Mouse (Mus musculus) adrenal gland, adult 8-10 months (tissue): ENCODE measurements around the gene Gm16253. TPM values are rescaled to one million over a fixed set of nuclear protein-coding genes. Genes with fewer than 3 reads are reported as not detected.
A peak's percentile ranks its signal among the peaks of the same experiment; 100 is the strongest.
"Not testable (repeated sequence)": the region's sequence is repeated elsewhere in the genome, so short reads cannot be mapped to it uniquely, and the experiment has no call there.

Source experiments
- DNase-seq: peaks from one replicate; pipeline ENCODE4 v3.0.0; 2022
- total RNA-seq, 4 experiments: library from RNA; stranded (reverse); gene quantifications; 2 replicates each; pipeline ENCODE4 v1.2.4; 2022

The Gm16253 gene
- total RNA-seq, 4 experiments from 2014 or later, result not detected

DNA sequence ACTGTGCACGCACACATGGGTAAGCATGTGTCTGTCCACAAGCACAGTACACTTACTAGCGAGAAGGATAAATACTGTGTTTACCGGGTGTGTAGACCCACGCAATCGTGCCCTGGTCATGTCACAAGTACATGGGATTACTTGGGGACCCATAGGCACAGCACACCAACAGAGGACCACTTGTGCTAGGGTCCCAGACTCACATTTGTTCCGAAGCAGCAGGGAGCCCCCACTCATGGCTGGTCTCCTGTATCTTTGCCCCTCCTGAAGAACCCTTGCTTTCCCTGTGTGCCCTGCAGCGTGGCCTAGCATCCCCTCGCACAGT lies 22.2 kb downstream of the Gm16253 start:
- no peak for DNase-seq

DNA sequence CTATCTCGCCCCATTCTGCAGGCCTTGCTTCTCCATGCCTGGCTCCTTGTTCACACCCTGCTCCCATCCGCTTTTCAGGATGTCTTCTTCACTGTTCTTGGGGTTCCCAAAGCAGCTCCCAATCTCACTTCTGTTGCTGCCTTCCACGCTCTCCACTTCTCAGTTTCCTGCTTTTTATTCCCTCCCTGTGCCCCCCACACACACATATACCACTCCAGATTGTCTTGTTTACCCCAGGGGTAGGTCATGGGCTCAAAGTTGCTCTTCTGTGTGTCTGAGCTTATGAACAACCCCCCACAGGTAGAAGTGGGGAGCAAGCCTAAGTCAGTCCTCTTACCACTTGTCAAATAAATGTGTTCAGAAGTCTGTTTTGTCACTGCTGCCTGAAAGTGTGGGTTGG lies 22.6 kb downstream of the Gm16253 start:
- DNase-seq, result no peak

DNA sequence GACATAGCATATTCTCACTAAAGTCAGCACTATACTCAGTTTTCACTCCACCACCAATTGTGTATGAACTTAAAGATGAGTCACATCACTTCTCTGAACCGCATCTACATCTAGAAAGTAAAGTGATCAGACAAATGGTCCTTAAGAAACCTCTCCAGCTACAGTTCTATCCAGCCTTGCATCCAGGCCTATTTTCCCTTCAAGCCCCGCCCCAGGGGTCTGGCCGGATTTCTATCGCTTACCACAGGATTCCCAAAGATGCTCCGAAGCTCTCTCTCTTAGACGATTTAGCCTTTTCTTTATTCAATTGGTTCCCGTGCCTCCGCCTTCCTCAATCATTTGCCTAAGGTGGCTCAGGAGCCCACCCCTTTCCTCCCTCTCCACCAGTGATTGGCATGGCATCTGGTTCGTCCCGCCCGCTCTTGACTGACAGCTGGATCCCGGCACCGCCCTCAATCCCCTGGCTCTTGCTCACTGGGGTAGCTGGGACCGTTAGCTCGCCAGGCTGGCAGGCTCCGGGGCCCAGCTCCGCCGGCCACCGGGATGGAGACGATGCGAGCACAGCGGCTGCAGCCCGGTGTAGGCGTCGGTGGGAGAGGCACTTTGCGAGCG lies 24.0 kb downstream of the Gm16253 start, which contains the start of gene Lix1l:
Gene Lix1l, plus strand, starts transcription at position 511 of the 612 bp plus-strand sequence.
- DNase-seq, result peak; percentile 96

DNA sequence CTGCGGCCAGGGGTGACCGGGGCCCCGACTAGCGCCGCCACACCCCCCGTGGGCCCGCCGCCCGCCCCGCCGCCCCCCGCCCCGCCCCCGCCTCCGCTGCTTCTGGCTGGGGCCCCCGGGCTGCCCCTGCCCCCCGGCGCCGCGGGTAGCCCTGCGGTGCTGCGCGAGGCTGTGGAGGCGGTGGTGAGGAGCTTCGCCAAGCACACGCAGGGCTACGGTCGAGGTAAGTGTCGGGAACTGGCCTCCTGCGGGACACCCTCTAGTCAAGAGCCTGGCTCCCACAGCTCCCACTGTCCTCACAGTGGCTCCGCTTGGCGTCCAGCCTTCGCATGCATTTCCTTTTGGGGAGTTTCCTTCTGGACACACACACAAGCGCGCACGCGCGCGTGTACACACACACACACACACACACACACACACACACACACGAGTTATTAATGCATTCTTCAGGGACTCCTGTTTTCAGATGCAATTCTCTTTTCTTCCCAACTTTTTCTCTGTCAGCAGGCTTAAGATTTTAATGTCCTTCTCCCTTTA lies 24.5 kb downstream of the Gm16253 start:
- DNase-seq, result peak; percentile 74

DNA sequence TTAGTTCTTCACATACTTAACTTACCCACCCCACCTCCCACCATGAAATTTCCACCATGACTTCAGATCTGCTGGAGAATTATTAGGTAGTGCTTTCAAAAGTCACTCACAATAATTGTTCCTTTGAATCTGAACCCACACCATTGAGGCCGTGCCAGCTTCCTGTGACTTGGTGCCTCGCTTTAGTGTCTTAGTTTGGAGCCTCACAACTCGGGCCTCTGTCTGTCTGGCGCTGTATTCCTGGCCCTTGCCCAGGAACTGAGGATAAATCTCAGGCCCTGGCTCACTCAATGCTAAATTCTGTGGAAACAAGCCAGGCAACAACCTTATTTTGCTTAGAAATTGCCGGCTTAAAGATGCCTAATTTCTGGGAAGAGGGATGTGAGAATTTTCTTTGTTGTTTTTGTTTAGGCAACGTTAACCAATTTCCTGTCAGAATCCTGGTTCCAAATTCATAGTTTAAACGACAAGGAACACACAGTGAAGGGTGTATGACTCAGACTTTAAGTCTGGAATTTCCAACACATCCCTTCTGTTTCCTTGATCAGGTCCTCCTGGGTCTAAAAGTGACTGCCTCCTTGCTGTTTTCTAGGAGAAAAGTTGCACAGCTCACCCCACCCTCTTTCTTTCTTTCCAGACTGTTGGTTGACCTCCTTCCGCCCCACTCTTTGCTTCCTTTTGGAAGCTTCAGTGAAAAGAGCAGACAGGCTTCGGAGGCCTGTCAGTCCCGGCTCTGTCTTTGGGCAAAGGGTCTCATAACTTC lies 25.3 kb downstream of the Gm16253 start:
- no peak for DNase-seq

DNA sequence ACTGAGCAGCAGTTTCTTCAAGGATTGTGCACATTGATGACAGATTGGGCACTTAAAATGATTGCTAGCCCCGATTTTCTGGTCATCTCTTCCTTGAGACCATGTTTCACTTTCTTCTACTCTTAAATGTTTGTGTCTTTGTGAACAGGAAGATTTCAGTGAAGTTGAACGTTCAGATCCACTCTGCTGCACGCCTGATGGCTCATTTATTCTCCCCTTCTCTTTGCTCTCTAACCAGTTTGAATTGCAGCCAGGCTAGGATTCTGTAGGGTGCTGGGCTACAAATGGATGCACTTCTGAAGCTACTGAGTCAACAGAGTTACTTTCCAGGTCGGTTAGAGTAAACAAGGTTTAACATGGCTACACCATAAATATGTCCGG lies 25.9 kb downstream of the Gm16253 start:
- DNase-seq, result no peak

DNA sequence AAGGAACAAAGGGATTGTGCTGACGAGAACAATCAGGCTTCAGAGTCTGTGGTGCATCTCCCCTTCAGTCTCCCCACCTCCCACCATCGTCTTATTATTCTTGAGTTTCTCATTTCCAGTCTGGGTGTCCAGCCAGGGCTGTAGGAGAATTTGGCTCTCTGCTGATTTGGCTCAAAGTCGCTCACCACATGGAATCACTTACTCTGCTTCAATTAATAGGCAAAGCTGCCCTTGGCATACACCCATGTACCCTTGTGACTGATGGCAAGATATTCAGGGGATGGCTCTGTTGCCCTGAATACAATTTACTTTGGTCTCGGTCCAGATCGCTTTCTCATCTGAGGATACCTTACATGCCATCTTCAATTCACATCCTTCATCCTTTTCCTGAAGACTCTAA lies 26.5 kb downstream of the Gm16253 start:
- no peak for DNase-seq

DNA sequence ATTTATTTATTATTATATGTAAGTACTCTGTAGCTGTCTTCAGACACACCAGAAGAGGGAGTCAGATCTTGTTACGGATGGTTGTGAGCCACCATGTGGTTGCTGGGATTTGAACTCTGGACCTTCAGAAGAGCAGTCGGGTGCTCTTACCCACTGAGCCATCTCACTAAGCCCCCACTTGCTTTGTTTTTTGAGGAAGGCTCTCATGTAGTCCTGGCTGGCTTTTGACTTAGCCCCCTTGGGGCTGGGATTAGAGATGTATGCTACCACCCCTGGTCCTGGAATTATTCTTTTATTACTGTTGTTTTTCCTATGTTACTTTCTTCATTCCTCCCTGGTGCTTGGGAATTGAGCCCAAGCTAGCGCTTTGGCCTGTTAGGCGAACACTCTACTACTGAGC lies 29.2 kb downstream of the Gm16253 start:
- not testable (repeated sequence) for DNase-seq

DNA sequence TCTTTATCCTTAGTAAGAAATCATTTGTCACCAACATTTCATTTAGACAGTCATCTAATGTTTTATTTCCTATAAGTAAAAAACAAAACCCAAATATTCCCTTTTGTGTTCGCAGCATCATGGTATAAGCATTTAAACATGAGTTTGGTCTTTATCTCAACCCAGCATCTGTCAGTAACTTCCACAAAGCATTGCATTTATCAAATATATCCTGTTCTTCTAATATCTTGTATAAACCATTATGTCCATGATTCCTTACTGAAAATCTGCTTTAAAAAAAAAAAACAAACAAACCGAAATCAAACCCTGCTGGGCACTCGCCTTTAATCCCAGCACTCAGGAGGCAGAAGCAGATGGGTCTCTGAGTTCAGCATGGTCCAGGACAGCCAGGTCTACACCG lies 29.8 kb downstream of the Gm16253 start:
- DNase-seq, result no peak

DNA sequence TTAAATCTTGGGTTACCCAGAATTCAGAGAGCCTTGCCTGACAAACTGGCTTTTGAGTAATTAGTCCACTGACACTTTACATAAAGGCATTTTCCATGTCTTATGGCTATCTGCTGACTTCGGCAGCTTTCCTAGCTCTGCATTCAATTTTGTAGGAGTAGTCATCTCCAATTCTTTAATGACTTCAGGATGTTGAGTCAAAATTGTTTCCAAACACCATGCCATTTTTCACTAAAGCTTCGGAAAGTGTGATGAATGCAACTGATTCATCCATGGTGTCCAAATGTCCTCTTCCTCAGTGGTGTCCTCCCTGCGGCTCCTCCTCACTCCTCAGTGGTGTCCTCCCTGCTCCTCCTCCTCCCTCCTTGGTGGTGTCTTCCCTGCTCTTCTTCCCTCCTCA lies 41.2 kb downstream of the Gm16253 start:
- no peak for DNase-seq

DNA sequence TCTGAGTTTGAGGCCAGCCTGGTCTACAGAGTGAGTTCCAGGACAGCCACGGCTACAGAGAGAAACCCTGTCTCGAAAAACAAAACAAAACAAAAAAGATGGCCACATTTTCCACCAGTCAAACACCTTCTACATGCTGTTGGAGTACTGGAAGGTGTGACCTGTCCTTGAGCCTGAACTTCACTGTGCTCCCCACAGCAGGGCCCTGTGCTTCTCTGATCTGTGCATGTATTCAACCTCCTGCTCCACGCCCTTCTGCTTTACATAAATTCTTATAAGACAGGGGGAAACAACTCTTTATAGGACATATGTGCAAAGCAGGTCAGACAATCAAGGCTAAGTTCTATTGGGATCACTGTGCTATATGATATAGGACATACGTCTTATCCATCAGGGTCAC lies 46.4 kb downstream of the Gm16253 start:
- no peak for DNase-seq

DNA sequence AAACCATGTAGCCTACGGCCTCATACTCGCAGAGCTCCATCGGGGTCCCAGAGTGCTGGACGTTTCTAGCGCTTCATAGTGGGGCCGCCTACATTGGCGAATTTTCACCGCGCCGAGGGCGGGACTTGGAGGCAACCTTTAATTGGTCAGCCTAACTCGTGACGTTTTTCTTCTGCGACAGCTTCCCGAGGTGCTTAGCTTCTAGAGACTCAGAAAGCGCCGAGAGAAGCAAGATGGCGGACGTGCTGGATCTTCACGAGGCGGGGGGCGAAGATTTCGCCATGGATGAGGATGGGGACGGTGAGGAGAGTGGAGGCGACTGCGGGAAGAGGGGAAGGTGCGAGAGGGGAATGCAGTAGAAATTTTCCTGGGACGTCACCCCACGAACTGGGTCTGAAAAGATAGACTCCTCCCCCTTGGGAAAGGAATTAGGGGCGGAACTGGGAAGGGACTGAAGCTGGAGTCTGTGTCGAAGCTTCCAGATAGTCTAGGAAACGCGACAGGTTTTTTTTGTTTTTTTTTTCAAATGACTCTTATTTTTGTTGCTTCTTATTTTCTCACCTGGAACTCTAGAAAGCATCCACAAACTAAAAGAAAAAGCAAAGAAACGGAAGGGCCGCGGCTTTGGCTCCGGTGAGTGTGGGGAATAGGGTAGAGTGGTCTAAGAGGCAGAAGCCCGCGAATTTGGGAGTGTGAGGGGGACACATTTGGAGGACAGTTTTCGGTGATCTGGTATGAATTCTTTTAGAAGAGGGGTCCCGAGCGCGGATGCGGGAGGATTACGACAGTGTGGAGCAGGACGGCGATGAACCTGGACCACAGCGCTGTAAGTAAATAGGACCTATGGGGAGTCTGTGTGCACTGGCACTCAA lies 53.2 kb downstream of the Gm16253 start, which contains the start of gene Rbm8a:
Gene Rbm8a, plus strand, starts transcription at position 205 of the 872 bp plus-strand sequence.
- DNase-seq, result peak; percentile 95

Other genes starting within 250 kb of the Gm16253 start
- gene BC107364, start 124.7 kb upstream of the Gm16253 start, total RNA-seq, result not detected
- under 1 TPM in 1 of 4 experiments, not detected in 3; 0.27 TPM for gene Hfe2, start 51.8 kb upstream of the Gm16253 start, total RNA-seq
- 100 to 1,000 TPM; 374 to 825 (median 652) TPM for gene Txnip, start 19.0 kb upstream of the Gm16253 start, total RNA-seq
- gene Polr3gl, start 17.2 kb downstream of the Gm16253 start, total RNA-seq, result 10 to 100 TPM; 35.7 to 54.5 (median 40.0) TPM
- 1 to 10 TPM; 1.1 to 2.3 (median 1.7) TPM for gene Ankrd34a, start 19.7 kb downstream of the Gm16253 start, total RNA-seq
- gene Lix1l, start 24.2 kb downstream of the Gm16253 start, total RNA-seq, result 10 to 100 TPM; 47.8 to 57.8 (median 54.5) TPM
- 100 to 1,000 TPM in 1 of 4 experiments, 10 to 100 TPM in 3; 54.6 to 101 (median 71.7) TPM for gene Rbm8a, start 52.9 kb downstream of the Gm16253 start, total RNA-seq
- 10 to 100 TPM; 51.1 to 60.0 (median 56.2) TPM for gene Pex11b, start 58.4 kb downstream of the Gm16253 start, total RNA-seq
- gene Gm42957, start 58.5 kb downstream of the Gm16253 start, total RNA-seq, result under 1 TPM; 0.32 to 0.80 (median 0.40) TPM
- gene Itga10, start 68.6 kb downstream of the Gm16253 start, total RNA-seq, result 1 to 10 TPM; 1.5 to 2.4 (median 1.8) TPM
- gene Ankrd35, start 93.1 kb downstream of the Gm16253 start, total RNA-seq, result 1 to 10 TPM; 3.1 to 9.9 (median 5.0) TPM
- 10 to 100 TPM; 27.3 to 38.0 (median 32.6) TPM for gene Pias3, start 119.4 kb downstream of the Gm16253 start, total RNA-seq
- gene Nudt17, start 131.6 kb downstream of the Gm16253 start, total RNA-seq, result 1 to 10 TPM; 1.1 to 2.6 (median 1.6) TPM
- gene Polr3c, start 150.6 kb downstream of the Gm16253 start, total RNA-seq, result 10 to 100 TPM; 30.0 to 33.4 (median 31.1) TPM
- 10 to 100 TPM; 34.0 to 45.9 (median 39.5) TPM for gene Rnf115, start 150.7 kb downstream of the Gm16253 start, total RNA-seq